In the genomic region with DNA sequence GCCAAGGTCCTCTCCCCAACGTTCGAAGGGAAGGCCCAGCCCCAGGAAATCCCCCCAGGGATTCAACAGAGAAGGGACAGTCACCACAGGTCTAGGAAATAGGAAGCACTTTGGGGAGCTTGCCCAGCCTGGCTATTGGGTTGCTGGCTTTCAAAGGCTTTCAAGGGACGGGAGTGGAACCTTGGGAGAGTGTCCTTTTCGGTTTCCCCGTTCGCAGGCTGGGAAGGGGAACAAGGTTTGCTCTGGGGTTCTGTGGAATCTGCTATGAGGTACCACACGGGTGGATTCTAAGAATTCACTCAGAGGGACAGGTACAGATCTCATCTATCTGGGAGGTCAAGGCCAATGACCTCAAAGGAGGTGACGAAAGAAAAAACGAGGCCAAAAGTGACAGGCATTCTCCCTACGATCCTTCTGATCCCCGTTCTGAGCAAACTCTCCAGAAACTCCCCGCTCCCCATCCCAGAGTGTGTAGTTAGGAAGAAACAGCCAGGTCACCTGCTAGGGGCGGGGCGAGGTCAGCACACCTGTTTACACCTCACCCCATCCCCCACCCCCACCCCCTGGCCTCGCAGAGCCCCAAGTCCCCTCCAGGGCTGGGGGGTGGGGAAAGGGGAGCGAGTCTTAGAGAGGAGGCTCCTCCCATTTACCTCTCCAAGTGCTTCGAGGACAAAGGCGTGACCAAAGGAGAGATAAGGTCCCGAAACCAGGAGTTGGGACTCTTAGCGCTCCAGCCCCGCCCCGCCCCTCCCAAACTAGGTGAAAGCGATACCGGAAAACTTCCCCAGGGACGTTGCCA, we compare ENCODE assay signal across 8 mouse cellular contexts. TPM values are rescaled to one million over a fixed set of nuclear protein-coding genes. Genes with fewer than 3 reads are reported as not detected.
DNase-seq lines count a peak whose midpoint lies in the region; ATAC-seq lines count a peak whose summit lies in the region.

No protein-coding gene starts in this region.

- no peak for ATAC-seq in hindbrain, embryonic 12.5 days (ENCODE audit: low FRiP score)
- ATAC-seq in limb, embryonic 15.5 days (ENCODE audit: insufficient number of reproducible peaks, low FRiP score, low TSS enrichment, low read depth): no peak

- no peaks in the 10 kb centered on the region for H3K9me3 ChIP-seq in hindbrain, embryonic 12.5 days (replicated peaks)
- H3K9me3 ChIP-seq in limb, embryonic 15.5 days: no peaks in the 10 kb centered on the region

- H3K36me3 ChIP-seq in hindbrain, embryonic 12.5 days: peaks cover 5% of the 10 kb centered on the region; the same call in 1 of the 2 replicates
- H3K36me3 ChIP-seq in limb, embryonic 15.5 days: no peaks in the 10 kb centered on the region; the same call in 1 of the 2 replicates

- peak overlapping the region; percentile 62 for H3K27ac ChIP-seq in hindbrain, embryonic 12.5 days
- peak overlapping the region; percentile 94 for H3K27ac ChIP-seq in limb, embryonic 15.5 days

- peaks cover 47% of the 10 kb centered on the region for H3K4me1 ChIP-seq in hindbrain, embryonic 12.5 days
- peaks cover 50% of the 10 kb centered on the region for H3K4me1 ChIP-seq in limb, embryonic 15.5 days

- peak overlapping the region; percentile 90 for H3K9ac ChIP-seq in hindbrain, embryonic 12.5 days
- H3K9ac ChIP-seq in limb, embryonic 15.5 days: no peak overlapping the region

- peak; percentile 92 for DNase-seq in ES-CJ7 (ENCODE audit: low read depth, low spot score)
- peak; percentile 33 to 35 for DNase-seq in adrenal gland, postnatal 36 days
- peak; percentile 27 for DNase-seq in neural tube, embryonic 10.5 days (ENCODE audit: extremely low spot score, low spot score)
- no peak for DNase-seq in cerebellum, adult 11 months
- DNase-seq in B cell, adult 2 months: no peak
- no peak for DNase-seq in cerebellum, adult 18-20 months

- no peaks in the 10 kb centered on the region for H3K27me3 ChIP-seq in hindbrain, embryonic 12.5 days
- H3K27me3 ChIP-seq in limb, embryonic 15.5 days: no peaks in the 10 kb centered on the region

- peak overlapping the region; percentile 79 for H3K4me3 ChIP-seq in hindbrain, embryonic 12.5 days
- H3K4me3 ChIP-seq in limb, embryonic 15.5 days: peak overlapping the region; percentile 76

- H3K4me2 ChIP-seq in hindbrain, embryonic 12.5 days (replicated peaks): peak overlapping the region; percentile 70
- H3K4me2 ChIP-seq in limb, embryonic 15.5 days: peak overlapping the region; percentile 79

- 3% methylated on average over 25 of the region's 25 CpGs for WGBS in hindbrain, embryonic 12.5 days
- whole genome bisulfite sequencing in limb, embryonic 15.5 days: 7% methylated on average over 25 of the region's 25 CpGs

RNA-seq across cellular contexts. Expression of gene Nectin2, which starts 2.7 kb away (rescaled TPM):
- 100 to 1,000 TPM in 1 of 2 experiments, 10 to 100 TPM in 1; 70.0 to 115 TPM for total RNA-seq in adrenal gland, postnatal 36 days (2021)
- 60.8 and 67.1 TPM in 2 replicates for polyA plus RNA-seq in hindbrain, embryonic 12.5 days (2016; fragmentation: Nextera tagmentation; extraction: Ambion mirVana)
- 84.5 and 85.1 TPM in 2 replicates for polyA plus RNA-seq in limb, embryonic 15.5 days (2015; fragmentation: Nextera tagmentation; extraction: Ambion mirVana)

RNA-seq across cellular contexts. Expression of gene Bcam, which starts 23.2 kb away (rescaled TPM):
- total RNA-seq in adrenal gland, postnatal 36 days (2021): 10 to 100 TPM; 43.5 to 53.8 TPM
- 21.0 and 25.1 TPM in 2 replicates for polyA plus RNA-seq in hindbrain, embryonic 12.5 days (2016; fragmentation: Nextera tagmentation; extraction: Ambion mirVana)
- polyA plus RNA-seq in limb, embryonic 15.5 days (2015; fragmentation: Nextera tagmentation; extraction: Ambion mirVana): 120 and 150 TPM in 2 replicates

RNA-seq across cellular contexts. Expression of gene Tomm40, which starts 32.4 kb away (rescaled TPM):
- 100 to 1,000 TPM; 124 to 135 TPM for total RNA-seq in adrenal gland, postnatal 36 days (2021)
- polyA plus RNA-seq in hindbrain, embryonic 12.5 days (2016; fragmentation: Nextera tagmentation; extraction: Ambion mirVana): 136 and 138 TPM in 2 replicates
- polyA plus RNA-seq in limb, embryonic 15.5 days (2015; fragmentation: Nextera tagmentation; extraction: Ambion mirVana): 129 and 139 TPM in 2 replicates

RNA-seq across cellular contexts. Expression of gene Apoe, which starts 48.6 kb away (rescaled TPM):
- 1,000 to 10,000 TPM in 1 of 2 experiments, 100 to 1,000 TPM in 1; 927 to 1,142 TPM for total RNA-seq in adrenal gland, postnatal 36 days (2021)
- 228 and 246 TPM in 2 replicates for polyA plus RNA-seq in hindbrain, embryonic 12.5 days (2016; fragmentation: Nextera tagmentation; extraction: Ambion mirVana)
- polyA plus RNA-seq in limb, embryonic 15.5 days (2015; fragmentation: Nextera tagmentation; extraction: Ambion mirVana): 409 and 468 TPM in 2 replicates

RNA-seq across cellular contexts. Expression of gene Cblc, which starts 49.0 kb away (rescaled TPM):
- total RNA-seq in adrenal gland, postnatal 36 days (2021): not detected
- 1.0 and 1.3 TPM in 2 replicates for polyA plus RNA-seq in hindbrain, embryonic 12.5 days (2016; fragmentation: Nextera tagmentation; extraction: Ambion mirVana)
- polyA plus RNA-seq in limb, embryonic 15.5 days (2015; fragmentation: Nextera tagmentation; extraction: Ambion mirVana): 14.6 and 15.2 TPM in 2 replicates

Comparison
In these comparisons a context has a peak if more than half of its experiments do, and no peak if none do; other contexts are left out.
1. DNase-seq: peak in ES-CJ7 (single experiment), adrenal gland, postnatal 36 days (2 of 2) and neural tube, embryonic 10.5 days (single experiment); none in cerebellum, adult 11 months (single experiment), B cell, adult 2 months (0 of 2) and cerebellum, adult 18-20 months (0 of 2).